Comparison of ENCODE assay signal across 9 mouse cellular contexts in the genomic region with DNA sequence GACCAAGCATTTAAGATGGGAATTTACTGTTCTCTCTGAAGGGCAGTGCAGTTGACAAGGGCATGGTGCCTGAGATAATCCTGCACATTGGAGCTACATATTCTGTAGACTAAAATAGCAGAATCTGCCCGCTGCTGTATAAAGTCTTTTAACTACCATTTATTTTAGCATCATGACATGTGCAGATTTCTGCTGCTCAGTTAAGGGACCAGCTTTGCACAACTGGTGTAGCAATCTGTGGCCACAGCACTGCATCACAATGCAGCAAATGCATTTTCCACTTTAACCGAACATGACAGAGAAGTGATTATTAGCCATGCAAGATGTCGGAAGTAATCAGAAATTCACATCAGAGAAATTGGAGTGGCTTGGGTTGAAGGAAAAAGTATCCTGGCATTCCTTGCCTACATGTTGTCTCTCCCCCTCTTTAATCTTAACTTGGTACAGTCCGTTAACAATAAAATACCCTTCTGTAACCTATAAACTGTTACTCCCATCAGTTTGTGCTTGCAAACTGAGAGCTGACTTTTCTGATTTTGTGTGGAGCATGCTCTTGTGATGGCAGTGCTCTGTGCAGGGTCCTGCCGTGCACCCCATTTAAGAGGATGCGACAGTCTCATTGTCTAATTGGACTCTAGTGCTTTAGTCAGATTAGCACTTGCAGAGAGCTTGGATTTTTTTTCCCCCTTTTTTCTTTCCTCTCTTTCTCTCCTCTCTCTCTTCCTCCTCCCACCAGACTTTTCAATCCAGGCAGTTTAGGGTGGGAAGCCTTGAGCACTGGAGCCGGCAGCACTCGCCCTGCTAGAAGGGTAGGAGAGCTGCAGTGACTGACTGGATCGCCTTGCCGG. TPM values are rescaled to one million over a fixed set of nuclear protein-coding genes. Genes with fewer than 3 reads are reported as not detected.
DNase-seq lines count a peak whose midpoint lies in the region; ATAC-seq lines count a peak whose summit lies in the region.
"Had no signal": no experiment of that assay in that cellular context is flagged by ENCODE, and none has a peak within 500 bp of the region (broad histone marks: within the 10 kb centered on the region; RNA-seq: fewer than 3 reads in every experiment).

No protein-coding gene starts in this region.

- peaks cover 45% of the 10 kb centered on the region; the same call in 1 of the 2 replicates for H3K4me1 ChIP-seq in embryonic facial prominence, embryonic 12.5 days
- H3K4me1 ChIP-seq in hindbrain, embryonic 13.5 days (replicated peaks) = peaks cover 26% of the 10 kb centered on the region
- H3K4me1 ChIP-seq in limb, embryonic 13.5 days = peaks cover 45% of the 10 kb centered on the region
- H3K4me1 ChIP-seq in stomach, embryonic 14.5 days (ENCODE audit: control insufficient read depth, insufficient read depth, low read length) = peaks cover 25% of the 10 kb centered on the region

- H3K27me3 ChIP-seq in embryonic facial prominence, embryonic 12.5 days = no peaks in the 10 kb centered on the region
- H3K27me3 ChIP-seq in hindbrain, embryonic 13.5 days = no peaks in the 10 kb centered on the region
- H3K27me3 ChIP-seq in limb, embryonic 13.5 days = no peaks in the 10 kb centered on the region
- H3K27me3 ChIP-seq in stomach, embryonic 14.5 days (ENCODE audit: control insufficient read depth, insufficient read depth, low read length) = no peaks in the 10 kb centered on the region

- H3K4me2 ChIP-seq in embryonic facial prominence, embryonic 12.5 days (replicated peaks) = peak overlapping the region; percentile 38
- peak overlapping the region; percentile 50 for H3K4me2 ChIP-seq in hindbrain, embryonic 13.5 days
- peak overlapping the region; percentile 56 for H3K4me2 ChIP-seq in limb, embryonic 13.5 days (replicated peaks)
- H3K4me2 ChIP-seq in stomach, embryonic 14.5 days (replicated peaks; ENCODE audit: low read depth, low read length) = peak overlapping the region; percentile 18; the same call in 1 of the 2 replicates

- DNase-seq in frontal cortex, postnatal 14 days (ENCODE audit: low spot score in 2 of 2) = no peak
- no peak for DNase-seq in adrenal gland, postnatal 10 days
- DNase-seq in gastrocnemius, postnatal 25 days = no peak

- H3K36me3 ChIP-seq in embryonic facial prominence, embryonic 12.5 days = no peaks in the 10 kb centered on the region
- no peaks in the 10 kb centered on the region for H3K36me3 ChIP-seq in hindbrain, embryonic 13.5 days
- no peaks in the 10 kb centered on the region for H3K36me3 ChIP-seq in limb, embryonic 13.5 days
- H3K36me3 ChIP-seq in stomach, embryonic 14.5 days (ENCODE audit: control insufficient read depth, insufficient read depth, low read length) = no peaks in the 10 kb centered on the region

- H3K9me3 ChIP-seq in embryonic facial prominence, embryonic 12.5 days = no peaks in the 10 kb centered on the region
- H3K9me3 ChIP-seq in hindbrain, embryonic 13.5 days = no peaks in the 10 kb centered on the region
- no peaks in the 10 kb centered on the region for H3K9me3 ChIP-seq in limb, embryonic 13.5 days
- H3K9me3 ChIP-seq in stomach, embryonic 14.5 days (ENCODE audit: control insufficient read depth, low read depth, low read length) = no peaks in the 10 kb centered on the region

- peak overlapping the region; percentile 15; the same call in 1 of the 2 replicates for H3K4me3 ChIP-seq in embryonic facial prominence, embryonic 12.5 days
- peak overlapping the region; percentile 37 for H3K4me3 ChIP-seq in hindbrain, embryonic 13.5 days
- peak overlapping the region; percentile 30 for H3K4me3 ChIP-seq in limb, embryonic 13.5 days
- H3K4me3 ChIP-seq in stomach, embryonic 14.5 days (ENCODE audit: low read depth, low read length) = 0 out of 2 replicates have a peak overlapping the region, but pooled peaks have one; percentile 5
- H3K4me3 ChIP-seq: myocyte had no signal

- ATAC-seq in frontal cortex, adult (ENCODE audit: low TSS enrichment) = peak; percentile 66
- no peak for ATAC-seq in embryonic facial prominence, embryonic 12.5 days (ENCODE audit: insufficient number of reproducible peaks, insufficient read depth, low FRiP score, low TSS enrichment)
- peak; percentile 72 for ATAC-seq in hindbrain, embryonic 13.5 days (ENCODE audit: low FRiP score)
- ATAC-seq in limb, embryonic 13.5 days (ENCODE audit: low FRiP score, low read depth) = peak; percentile 71; the same call in 1 of the 2 replicates
- ATAC-seq in stomach, embryonic 14.5 days (ENCODE audit: insufficient number of reproducible peaks, insufficient read depth, low FRiP score, low read depth) = no peak

- H3K9ac ChIP-seq in embryonic facial prominence, embryonic 12.5 days = peak overlapping the region; percentile 36; the same call in 1 of the 2 replicates
- H3K9ac ChIP-seq in hindbrain, embryonic 13.5 days = peak overlapping the region; percentile 58
- peak overlapping the region; percentile 32; the same call in 1 of the 2 replicates for H3K9ac ChIP-seq in limb, embryonic 13.5 days
- no peak overlapping the region for H3K9ac ChIP-seq in stomach, embryonic 14.5 days (replicated peaks; ENCODE audit: low read depth, low read length)

- peak overlapping the region; percentile 50; the same call in 1 of the 2 replicates for H3K27ac ChIP-seq in embryonic facial prominence, embryonic 12.5 days
- peak overlapping the region; percentile 76 for H3K27ac ChIP-seq in hindbrain, embryonic 13.5 days
- H3K27ac ChIP-seq in limb, embryonic 13.5 days = peak overlapping the region; percentile 59; the same call in 1 of the 2 replicates
- H3K27ac ChIP-seq in stomach, embryonic 14.5 days (ENCODE audit: low read length) = no peak overlapping the region

- 34% methylated on average over 10 of the region's 10 CpGs for WGBS in embryonic facial prominence, embryonic 12.5 days
- 45% methylated on average over 10 of the region's 10 CpGs for WGBS in hindbrain, embryonic 13.5 days
- WGBS in limb, embryonic 13.5 days = 24% methylated on average over 10 of the region's 10 CpGs
- 38% methylated on average over 10 of the region's 10 CpGs for WGBS in stomach, embryonic 14.5 days

RNA-seq across cellular contexts. Expression of a gene that starts 52.2 kb away (rescaled TPM):
- 110 TPM in 2 replicates for polyA plus RNA-seq in embryonic facial prominence, embryonic 12.5 days (2016; fragmentation: Nextera tagmentation; extraction: Ambion mirVana)
- polyA plus RNA-seq in hindbrain, embryonic 13.5 days (2015; fragmentation: Nextera tagmentation; extraction: Ambion mirVana) = 66.5 and 68.0 TPM in 2 replicates
- 93.7 and 99.2 TPM in 2 replicates for polyA plus RNA-seq in limb, embryonic 13.5 days (2015; fragmentation: Nextera tagmentation; extraction: Ambion mirVana)
- polyA plus RNA-seq in stomach, embryonic 14.5 days (2014; fragmentation: Nextera tagmentation; extraction: Ambion mirVana) = 74.6 and 82.1 TPM in 2 replicates
- total RNA-seq in adrenal gland, postnatal 10 days (2021) = 10 to 100 TPM; 17.3 to 21.1 TPM
- total RNA-seq in gastrocnemius, postnatal 25 days (2021) = 10 to 100 TPM in 1 of 2 experiments, 1 to 10 TPM in 1; 9.8 to 10.1 TPM

Comparison
In these comparisons a context has a peak if more than half of its experiments do, and no peak if none do; other contexts are left out.
1. ATAC-seq: peak in frontal cortex, adult (single experiment), hindbrain, embryonic 13.5 days (single experiment) and limb, embryonic 13.5 days (single experiment); none in embryonic facial prominence, embryonic 12.5 days (single experiment) and stomach, embryonic 14.5 days (single experiment).
2. Peak in every context shown above with its lines, with median percentiles within 50 percentile points of each other: H3K4me2 ChIP-seq and H3K4me3 ChIP-seq.